Mouse (Mus musculus): ENCODE measurements at regions not wholly inside any gene's neighbourhood (a gene's known extent, or its start where the extent isn't known, plus 50 kb on each side); places are given as distances from the start of the nearest gene placed in this dataset.

- no peak for DNase-seq (ENCODE audit: low read depth)
Observed at GRCm38 (mm10) chr3:41132889-41133288, 50.0 kb upstream of the Pgrmc2 start.
